Mouse (Mus musculus) heart, embryonic 11.5 days (tissue): Measurements from ENCODE around the gene Olfr17. TPM values are rescaled to one million over a fixed set of nuclear protein-coding genes. Genes with fewer than 3 reads are reported as not detected.
"Not testable (repeated sequence)": the region's sequence is repeated elsewhere in the genome, so short reads cannot be mapped to it uniquely, and the experiment has no call there.

ENCODE experiments used
- ATAC-seq: fragments of 200-750 bp; cut with Nextera tagmentation; replicated peaks from 2 replicates; pipeline ENCODE4 v1.8.0; 2017; ENCODE audit warnings: moderate library complexity; ENCODE audit not compliant: insufficient number of reproducible peaks, low FRiP score, low TSS enrichment
- H3K27ac ChIP-seq: fragments of 300-500 bp; sonication (generic); 2 replicates; pipeline ENCODE4 v1.5.1; 2014; ENCODE audit warnings: mild to moderate bottlenecking, low read depth, low read length
- H3K27me3 ChIP-seq: fragments of 300-500 bp; sonication (generic); 2 replicates; pipeline ENCODE4 v1.6.1; 2014; ENCODE audit warnings: mild to moderate bottlenecking, low read length, mixed read lengths; ENCODE audit not compliant: control insufficient read depth, insufficient read depth
- H3K36me3 ChIP-seq: fragments of 300-500 bp; sonication (generic); 2 replicates; pipeline ENCODE4 v1.6.1; 2014; ENCODE audit warnings: mild to moderate bottlenecking, low read length, moderate library complexity, mixed read lengths; ENCODE audit not compliant: control insufficient read depth, insufficient read depth
- H3K4me1 ChIP-seq: fragments of 300-500 bp; sonication (generic); 2 replicates; pipeline ENCODE4 v1.6.1; 2014; ENCODE audit warnings: low read length; ENCODE audit not compliant: control insufficient read depth, insufficient read depth
- H3K4me2 ChIP-seq: fragments of 300-500 bp; sonication (generic); 2 replicates; pipeline ENCODE4 v1.6.1; 2014; ENCODE audit warnings: mild to moderate bottlenecking, moderate library complexity
- H3K4me3 ChIP-seq: fragments of 300-500 bp; sonication (generic); 2 replicates; pipeline ENCODE4 v1.5.1; 2014; ENCODE audit warnings: low read depth, low read length
- H3K9ac ChIP-seq: fragments of 300-500 bp; sonication (generic); 2 replicates; pipeline ENCODE4 v1.6.1; 2014; ENCODE audit warnings: mild to moderate bottlenecking, low read depth, low read length, moderate library complexity
- H3K9me3 ChIP-seq: fragments of 300-500 bp; sonication (generic); replicated peaks from 2 replicates; pipeline ENCODE4 v1.6.1; 2016; ENCODE audit warnings: low read length; ENCODE audit not compliant: control insufficient read depth
- WGBS: fragments of 180-500 bp; shearing (Covaris S2); extraction: QIAGEN DNeasy Blood & Tissue Kit; methylation state at CpG from one replicate; pipeline ENCODE4 v1.1.7; 2014; ENCODE audit not compliant: insufficient replicate concordance; 5-methylcytosine and 5-hydroxymethylcytosine counted together
- polyA plus RNA-seq: library from polyadenylated mRNA; unstranded; fragments of >200 nt; fragmentation: Nextera tagmentation; extraction: Ambion mirVana; gene quantifications from 2 replicates; pipeline ENCODE4 v1.2.1, GENCODE M21; 2014

Gene Olfr17
- polyA plus RNA-seq, result not detected in 2 replicates

- no peaks in the 10 kb centered on the region for H3K36me3 ChIP-seq
- H3K9ac ChIP-seq, result no peak within 1 kb of the TSS
- WGBS, result 58% methylated on average over 1 of the region's 1 CpGs
- H3K4me3 ChIP-seq, result no peak within 1 kb of the TSS
- H3K9me3 ChIP-seq, result no peaks in the 10 kb centered on the region
- no peak for ATAC-seq
- H3K4me1 ChIP-seq, result no peaks in the 10 kb centered on the region
- H3K27ac ChIP-seq, result no peak within 1 kb of the TSS
- H3K4me2 ChIP-seq, result no peak within 1 kb of the TSS
- H3K27me3 ChIP-seq, result no peaks in the 10 kb centered on the region
Observed at GRCm38 (mm10) chr7:107092920-107093319, at the start of gene Olfr17. Gene Olfr17 (plus strand): TSS chr7:107093220.

GRCm38 (mm10) chr7:107044407-107044806, 48.6 kb upstream of the Olfr17 start:
- Histone ChIP-seq H3K4me2 (no peak overlapping the region), H3K27me3 (no peaks in the 10 kb centered on the region), H3K9me3 (no peaks in the 10 kb centered on the region), H3K36me3 (no peaks in the 10 kb centered on the region), H3K9ac (no peak overlapping the region), H3K4me3 (no peak overlapping the region), H3K27ac (no peak overlapping the region), H3K4me1 (no peaks in the 10 kb centered on the region)
- WGBS, result 78% methylated on average over 1 of the region's 1 CpGs
- ATAC-seq, result no peak

GRCm38 (mm10) chr7:107045833-107046232, 47.2 kb upstream of the Olfr17 start:
- no peak for ATAC-seq
- H3K4me2 ChIP-seq, result no peak overlapping the region
- no peaks in the 10 kb centered on the region for H3K36me3 ChIP-seq
- WGBS, result 3% methylated on average over 5 of the region's 5 CpGs
- H3K27ac ChIP-seq, result no peak overlapping the region
- H3K4me3 ChIP-seq, result no peak overlapping the region
- no peaks in the 10 kb centered on the region for H3K27me3 ChIP-seq
- H3K4me1 ChIP-seq, result no peaks in the 10 kb centered on the region
- H3K9ac ChIP-seq, result no peak overlapping the region
- H3K9me3 ChIP-seq, result no peaks in the 10 kb centered on the region

- Histone ChIP-seq H3K27ac (no peak overlapping the region), H3K27me3 (no peaks in the 10 kb centered on the region), H3K9ac (no peak overlapping the region), H3K36me3 (no peaks in the 10 kb centered on the region), H3K4me1 (no peaks in the 10 kb centered on the region), H3K4me2 (no peak overlapping the region), H3K9me3 (no peaks in the 10 kb centered on the region), H3K4me3 (no peak overlapping the region)
- WGBS, result 38% methylated on average over 3 of the region's 3 CpGs
- ATAC-seq, result no peak
Observed at GRCm38 (mm10) chr7:107047578-107047977, 45.4 kb upstream of the Olfr17 start.

- Histone ChIP-seq H3K27me3 (no peaks in the 10 kb centered on the region), H3K9ac (no peak within 1 kb of the TSS), H3K27ac (no peak within 1 kb of the TSS), H3K4me2 (no peak within 1 kb of the TSS), H3K36me3 (no peaks in the 10 kb centered on the region), H3K4me1 (no peaks in the 10 kb centered on the region), H3K9me3 (peaks cover 3% of the 10 kb centered on the region; the same call in 1 of the 2 replicates), H3K4me3 (no peak within 1 kb of the TSS)
- WGBS, result 84% methylated on average over 2 of the region's 2 CpGs
- ATAC-seq, result no peak
Observed at GRCm38 (mm10) chr7:107070681-107071080, 22.3 kb upstream of the Olfr17 start, which contains the start of gene Olfr714. Gene Olfr714 (plus strand): TSS chr7:107070981.

- not testable (repeated sequence) for ATAC-seq, H3K36me3 ChIP-seq, H3K27ac ChIP-seq, H3K4me3 ChIP-seq, H3K4me1 ChIP-seq, H3K9me3 ChIP-seq, H3K4me2 ChIP-seq, H3K27me3 ChIP-seq, H3K9ac ChIP-seq
- 75% methylated on average over 1 of the region's 2 CpGs for WGBS
Observed at GRCm38 (mm10) chr7:107110269-107110668, 17.2 kb downstream of the Olfr17 start, which contains the start of gene Olfr715b. Gene Olfr715b (minus strand): TSS chr7:107110369.

GRCm38 (mm10) chr7:107130983-107131382, 38.0 kb downstream of the Olfr17 start, which contains the start of gene Olfr715:
Gene Olfr715 (minus strand): TSS chr7:107131083.
- H3K27me3 ChIP-seq, H3K36me3 ChIP-seq, H3K4me1 ChIP-seq, H3K4me2 ChIP-seq, H3K4me3 ChIP-seq, H3K9ac ChIP-seq, H3K9me3 ChIP-seq, H3K27ac ChIP-seq, ATAC-seq: not testable (repeated sequence)
- WGBS, result 88% methylated on average over 2 of the region's 3 CpGs

- H3K27me3 ChIP-seq, H3K9ac ChIP-seq, H3K4me1 ChIP-seq, ATAC-seq, H3K36me3 ChIP-seq, H3K27ac ChIP-seq, H3K4me3 ChIP-seq, H3K4me2 ChIP-seq, H3K9me3 ChIP-seq: not testable (repeated sequence)
- 59% methylated on average over 2 of the region's 2 CpGs for WGBS
Observed at GRCm38 (mm10) chr7:107138027-107138426, 45.0 kb downstream of the Olfr17 start, which contains the start of gene Olfr716. Gene Olfr716 (plus strand): TSS chr7:107138327.
